Mouse (Mus musculus) B cell, adult (primary cell): ENCODE measurements around the gene Gpsm3. TPM values are rescaled to one million over a fixed set of nuclear protein-coding genes. Genes with fewer than 3 reads are reported as not detected.

Source experiments
- total RNA-seq: library from RNA; stranded (reverse); gene quantifications from 4 replicates; pipeline ENCODE4 v1.2.4, GENCODE M21; 2023; ENCODE audit not compliant: inconsistent age

Gpsm3 gene
- 116 to 126 TPM (median 122 TPM) in 4 replicates for total RNA-seq

DNA sequence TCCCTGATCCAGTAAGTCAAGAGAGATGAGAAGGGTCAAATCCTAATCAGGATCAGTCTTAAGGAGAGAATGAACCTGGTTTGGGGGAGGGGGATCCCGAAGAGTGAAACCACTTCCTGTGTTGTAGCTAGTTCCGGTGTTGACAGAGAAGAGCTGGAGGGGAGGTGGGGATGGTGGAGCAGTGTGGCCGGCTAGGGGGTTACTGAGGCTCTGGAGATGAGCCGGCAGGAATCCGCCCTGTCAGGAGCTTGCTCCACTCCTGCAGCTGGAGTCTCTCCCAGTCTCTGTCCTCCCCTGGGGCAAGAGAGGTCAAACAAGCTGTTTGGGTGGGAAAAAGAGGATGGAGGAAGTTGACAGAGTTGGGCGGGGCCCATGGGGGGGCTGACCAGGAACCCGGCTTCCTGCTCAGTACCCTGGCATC is at the start of gene Gpsm3:
Gpsm3 (plus strand) TSS at position 126 of the 421 bp plus-strand sequence.

DNA sequence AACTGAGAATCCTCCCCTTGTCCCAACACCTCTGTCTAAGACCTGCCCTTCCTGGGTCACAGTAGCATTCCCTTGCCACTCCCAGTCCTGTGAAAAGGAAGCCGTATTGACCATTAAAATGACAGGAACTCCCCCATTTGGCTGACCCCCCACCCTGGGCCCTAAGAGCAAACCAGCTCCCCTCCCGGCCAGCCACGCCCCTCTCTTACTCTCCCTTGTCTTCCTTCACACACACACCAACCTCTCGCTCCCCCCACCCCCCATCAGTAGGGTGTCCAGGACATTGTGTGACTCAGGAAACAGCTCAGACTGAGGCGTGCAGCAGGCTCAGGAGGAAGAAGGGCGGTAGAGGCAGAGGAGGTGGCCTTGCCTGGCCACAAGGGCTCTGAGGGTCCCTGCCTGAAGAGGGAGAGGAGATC is 25.6 kb upstream of the Gpsm3 start, which contains the start of gene Notch4:
Notch4 (plus strand) TSS at position 266 of the 419 bp plus-strand sequence.

DNA sequence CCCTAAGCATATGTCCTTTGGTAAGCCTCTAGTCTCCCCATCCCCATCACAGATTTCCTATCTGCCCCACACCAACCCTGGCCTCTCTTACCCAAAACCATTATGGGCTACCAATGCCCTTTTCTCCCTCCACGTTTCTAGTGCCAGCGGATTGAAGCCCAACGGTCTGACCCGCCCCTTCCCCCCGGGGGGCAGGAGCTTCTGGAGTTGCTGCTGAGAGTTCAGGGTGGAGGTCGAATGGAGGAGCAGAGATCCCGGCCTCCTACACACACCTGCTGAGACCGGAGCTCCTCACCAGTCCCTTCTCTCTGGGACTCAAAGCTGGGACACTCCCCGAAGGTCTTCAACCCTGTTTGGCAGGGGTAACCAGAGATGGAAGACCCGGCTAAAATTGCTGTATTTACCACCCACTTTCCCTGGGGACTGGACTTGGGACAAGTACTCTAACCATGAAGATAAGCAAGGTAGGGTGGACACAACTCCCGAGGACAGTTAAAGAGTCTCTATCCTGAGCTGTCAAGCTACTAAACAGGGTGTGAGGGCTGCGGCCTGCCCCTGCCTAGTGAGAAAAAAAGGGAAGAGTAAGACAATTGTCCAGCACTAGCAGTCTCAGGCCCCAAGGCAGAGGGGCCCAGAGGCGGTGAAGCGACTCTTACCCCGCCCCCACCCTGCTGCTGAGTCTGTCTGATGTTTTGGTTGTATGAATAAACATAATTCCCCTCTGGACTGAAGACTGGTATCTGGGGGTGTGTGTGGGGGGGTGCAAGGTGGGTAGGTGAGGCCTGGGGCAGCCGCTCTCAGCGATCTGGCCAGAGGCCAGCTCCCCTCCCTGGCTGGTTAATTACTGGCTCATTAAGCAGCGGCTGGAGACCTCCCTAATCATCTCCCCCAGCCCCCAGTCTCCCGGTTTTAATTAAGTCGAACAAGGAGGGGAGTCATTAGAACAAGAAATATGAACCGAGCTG is 1.7 kb downstream of the Gpsm3 start, which contains the start of gene Pbx2:
Pbx2 (plus strand) TSS at position 238 of the 965 bp plus-strand sequence.

DNA sequence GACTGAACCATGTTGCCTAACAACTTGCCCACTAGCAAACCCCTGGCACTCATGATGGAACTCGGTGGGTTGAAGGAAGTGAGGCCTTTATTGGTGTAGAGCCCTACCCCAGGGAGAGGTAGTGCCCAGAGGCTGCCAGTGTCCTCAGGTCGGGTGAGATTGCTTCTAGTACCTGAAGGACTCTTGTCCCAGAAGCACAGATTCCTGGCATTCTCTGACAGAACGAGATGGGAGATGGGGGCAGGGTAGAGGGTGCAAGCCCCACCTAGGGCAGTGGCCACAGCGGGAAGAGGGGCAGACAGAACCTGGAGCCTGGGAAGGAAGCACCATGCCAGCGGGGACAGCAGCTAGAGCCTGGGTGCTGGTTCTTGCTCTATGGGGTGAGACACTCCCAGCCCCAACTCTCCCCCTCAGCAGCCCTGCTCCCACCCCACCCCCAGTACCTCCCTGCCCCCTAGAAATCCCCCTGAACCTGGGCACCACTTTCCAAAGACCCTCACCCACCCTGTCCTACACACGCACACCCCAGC is 8.0 kb downstream of the Gpsm3 start, which contains the start of gene Ager:
Ager (plus strand) TSS at position 297 of the 530 bp plus-strand sequence.

DNA sequence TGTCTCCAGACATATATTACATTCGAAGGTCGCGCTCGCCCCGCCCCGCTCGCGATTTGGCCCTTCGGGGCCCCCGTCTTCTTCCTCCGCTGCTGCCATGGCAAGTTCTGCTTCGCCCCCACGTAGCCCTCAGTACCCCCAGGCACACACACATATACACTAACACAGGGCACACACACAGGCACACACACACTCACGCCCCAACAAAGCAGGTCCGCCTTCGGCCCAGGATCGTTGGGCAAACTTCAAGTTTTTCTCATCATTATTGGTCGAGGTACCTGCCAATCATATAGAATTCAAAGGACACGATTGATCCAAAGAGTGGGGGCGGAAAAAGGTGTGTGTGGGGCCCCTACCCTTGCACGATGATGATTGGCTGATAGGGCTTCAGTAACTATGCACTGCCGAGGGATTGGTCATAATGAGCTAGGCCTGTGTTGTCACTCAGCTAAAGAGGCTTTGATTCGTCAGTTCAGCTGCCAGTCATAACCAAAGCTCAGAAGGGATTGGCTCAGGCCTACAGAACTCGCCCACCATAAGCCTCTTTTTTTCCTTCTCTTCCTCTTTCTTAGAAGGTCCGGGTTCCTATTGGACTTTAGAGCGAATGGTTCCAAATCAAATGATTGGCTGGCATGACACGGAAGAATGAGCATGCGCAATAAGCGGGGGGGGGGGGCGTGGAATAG is 13.9 kb downstream of the Gpsm3 start, which contains the start of gene Rnf5:
Rnf5 (minus strand) TSS at position 316 of the 686 bp plus-strand sequence.

DNA sequence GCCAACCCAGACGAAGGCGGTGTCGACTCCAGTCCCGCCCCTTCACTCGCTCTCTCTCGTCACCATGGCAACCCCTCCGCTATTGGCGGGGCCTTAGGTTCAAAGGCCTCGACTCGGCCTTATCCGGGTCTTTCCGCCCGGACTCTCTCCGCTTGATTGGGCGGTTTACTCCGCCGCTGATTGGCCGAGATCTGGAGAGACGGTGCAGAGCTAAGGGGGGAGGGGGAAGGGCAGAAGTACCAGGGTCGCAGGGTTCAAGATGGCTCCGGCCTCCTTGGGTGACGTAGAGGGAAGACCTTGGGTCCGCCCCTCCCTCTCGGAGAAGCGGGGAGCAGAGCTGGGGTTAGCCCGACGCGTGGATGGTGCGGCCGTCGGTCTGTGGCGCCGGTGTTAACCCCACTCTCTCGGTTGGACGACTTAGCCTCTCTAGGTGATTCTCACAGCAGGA is 14.5 kb downstream of the Gpsm3 start, which contains the start of gene Agpat1:
Agpat1 (plus strand) TSS at position 202 of the 448 bp plus-strand sequence.

DNA sequence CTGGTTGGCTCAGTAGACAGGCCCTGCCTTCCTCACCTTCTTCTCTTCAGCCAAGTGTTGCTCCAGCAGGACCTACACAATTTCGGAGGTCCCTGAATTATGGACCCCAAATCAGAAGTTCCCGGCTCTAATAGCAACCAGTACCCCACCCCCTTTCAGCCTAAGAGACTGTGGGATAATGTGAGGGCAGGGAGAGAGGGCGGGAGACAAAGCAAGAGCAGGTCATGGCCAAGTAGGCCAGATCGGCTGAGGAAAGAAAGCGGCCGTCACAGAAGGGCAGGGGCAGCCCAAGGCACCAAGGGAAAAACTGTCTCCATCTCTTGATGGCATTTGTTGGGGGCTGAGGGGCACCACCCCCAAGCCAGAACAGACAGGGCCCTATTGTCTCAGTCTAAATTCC is 26.3 kb downstream of the Gpsm3 start, which contains the start of gene Egfl8:
Egfl8 (minus strand) TSS at position 101 of the 400 bp plus-strand sequence.

DNA sequence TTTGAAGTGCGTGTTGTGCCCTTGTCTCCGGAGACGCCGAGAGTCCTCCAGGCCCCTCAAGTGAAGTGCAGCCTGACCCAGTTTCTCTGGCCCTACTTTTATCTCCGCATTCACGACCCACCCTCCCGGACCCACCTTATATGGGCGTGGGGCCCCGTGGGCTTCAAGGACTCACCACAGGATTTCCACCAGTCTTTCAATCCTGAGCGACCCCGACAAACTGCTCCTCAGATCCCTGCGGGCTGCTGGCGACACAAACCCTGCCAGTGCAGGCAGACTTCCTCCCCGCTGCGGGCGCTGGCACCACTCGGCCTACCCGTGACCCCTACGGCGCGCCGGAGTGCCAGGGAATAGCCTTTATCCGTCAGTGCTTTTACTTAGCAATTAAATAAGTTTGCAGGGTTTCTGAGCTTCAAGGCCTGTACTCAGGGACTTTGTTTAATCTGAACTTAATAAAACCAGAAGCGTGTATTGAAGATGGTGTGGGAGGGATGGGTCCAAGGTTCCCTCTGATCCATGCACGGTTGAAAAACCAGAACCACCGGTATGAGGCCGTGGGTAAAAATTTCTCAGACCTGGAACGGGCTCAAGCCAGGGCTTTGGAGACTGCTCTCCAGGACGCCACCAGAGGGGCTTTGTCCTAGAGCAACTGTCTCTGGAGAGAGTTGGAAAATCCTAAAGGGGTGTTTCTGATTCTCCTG is 38.5 kb downstream of the Gpsm3 start, which contains the start of gene Ppt2:
Ppt2 (minus strand) TSS at position 568 of the 701 bp plus-strand sequence.

DNA sequence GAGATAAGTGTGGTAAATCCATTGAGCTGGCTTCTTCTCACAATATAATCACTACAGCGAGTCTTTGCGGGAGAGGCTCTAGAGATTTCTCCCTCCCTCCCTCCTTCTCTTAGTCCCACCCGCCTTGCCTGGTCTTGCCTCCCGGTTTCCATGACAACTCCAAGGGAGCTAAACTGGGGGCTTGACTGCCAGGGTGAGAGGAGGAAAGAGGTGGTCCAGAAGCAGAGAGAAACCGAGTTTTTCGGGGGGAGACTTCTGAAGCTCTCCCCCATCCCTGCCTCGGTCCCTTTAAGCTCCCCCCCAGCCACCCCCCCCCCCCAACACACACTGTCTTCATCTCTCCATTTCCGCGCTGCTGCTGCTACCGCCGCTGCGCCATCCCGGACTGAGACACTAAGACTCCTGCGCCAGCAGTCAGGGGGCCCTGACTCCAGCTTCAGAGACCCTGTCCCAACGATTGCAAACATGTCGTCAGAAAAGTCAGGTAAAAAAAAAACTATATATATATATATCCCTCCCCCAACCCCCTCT is 39.7 kb downstream of the Gpsm3 start, which contains the start of gene Prrt1:
Prrt1 (plus strand) TSS at position 313 of the 531 bp plus-strand sequence.

Other genes starting within 250 kb of the Gpsm3 start
- 8.2 to 10.9 TPM (median 10.3 TPM) in 4 replicates for gene Btnl2, start 235.0 kb upstream of the Gpsm3 start, total RNA-seq
- 2.5 to 3.5 TPM (median 3.1 TPM) in 4 replicates for gene Btnl1, start 212.7 kb upstream of the Gpsm3 start, total RNA-seq
- gene BC051142, start 191.0 kb upstream of the Gpsm3 start, total RNA-seq = 6.3 to 23.1 TPM (median 16.8 TPM) in 4 replicates
- not detected in 4 replicates for gene Btnl4, start 112.5 kb upstream of the Gpsm3 start, total RNA-seq
- not detected in 4 replicates for gene Btnl6, start 72.5 kb upstream of the Gpsm3 start, total RNA-seq
- gene Notch4, start 25.5 kb upstream of the Gpsm3 start, total RNA-seq = 0.21 to 2.0 TPM (median 1.6 TPM) in 4 replicates
- gene Pbx2, start 1.5 kb downstream of the Gpsm3 start, total RNA-seq = 51.6 to 61.4 TPM (median 59.6 TPM) in 4 replicates
- gene Ager, start 8.1 kb downstream of the Gpsm3 start, total RNA-seq = 3.9 to 4.7 TPM (median 4.7 TPM) in 4 replicates
- gene Rnf5, start 13.9 kb downstream of the Gpsm3 start, total RNA-seq = 30.2 to 36.8 TPM (median 35.2 TPM) in 4 replicates
- gene Agpat1, start 14.5 kb downstream of the Gpsm3 start, total RNA-seq = 58.3 to 69.5 TPM (median 62.3 TPM) in 4 replicates
- gene Egfl8, start 26.2 kb downstream of the Gpsm3 start, total RNA-seq = 0.66 to 0.67 TPM in 2 of 4 replicates, not detected in the others
- 3.3 to 5.0 TPM (median 4.2 TPM) in 4 replicates for gene Ppt2, start 38.7 kb downstream of the Gpsm3 start, total RNA-seq
- gene Prrt1, start 39.7 kb downstream of the Gpsm3 start, total RNA-seq = 0.84 TPM in 1 of 4 replicates, not detected in the others
- gene Fkbpl, start 55.0 kb downstream of the Gpsm3 start, total RNA-seq = 2.6 to 5.5 TPM (median 2.9 TPM) in 4 replicates
- gene Atf6b, start 57.3 kb downstream of the Gpsm3 start, total RNA-seq = 66.4 to 79.2 TPM (median 74.6 TPM) in 4 replicates
- 0.09 to 0.22 TPM (median 0.22 TPM) in 3 of 4 replicates, not detected in the other for gene Tnxb, start 80.7 kb downstream of the Gpsm3 start, total RNA-seq
- gene C4b, start 154.1 kb downstream of the Gpsm3 start, total RNA-seq = 1.8 to 3.2 TPM (median 2.4 TPM) in 4 replicates
- gene Cyp21a1, start 214.8 kb downstream of the Gpsm3 start, total RNA-seq = not detected in 4 replicates
- 60.8 to 71.7 TPM (median 69.2 TPM) in 4 replicates for gene Stk19, start 247.1 kb downstream of the Gpsm3 start, total RNA-seq
- 75.3 to 85.7 TPM (median 83.7 TPM) in 4 replicates for gene Dxo, start 247.2 kb downstream of the Gpsm3 start, total RNA-seq